Mouse (Mus musculus) erythroblast, embryonic 14.5 days (primary cell): ENCODE results near the gene Gripap1. TPM values are rescaled to one million over a fixed set of nuclear protein-coding genes. Genes with fewer than 3 reads are reported as not detected.
"Not testable (repeated sequence)": the region's sequence is repeated elsewhere in the genome, so short reads cannot be mapped to it uniquely, and the experiment has no call there.

ENCODE experiments used
- H3K27me3 ChIP-seq: 2 replicates; pipeline ENCODE4 v1.6.1; 2012; ENCODE audit warnings: inconsistent platforms; ENCODE audit not compliant: control insufficient read depth
- H3K36me3 ChIP-seq: 2 replicates; pipeline ENCODE4 v1.6.1; 2012; ENCODE audit warnings: mild to moderate bottlenecking, inconsistent platforms; ENCODE audit not compliant: control insufficient read depth
- H3K4me1 ChIP-seq: 2 replicates; pipeline ENCODE4 v1.6.1; 2012; ENCODE audit warnings: inconsistent platforms; ENCODE audit not compliant: control insufficient read depth
- H3K4me3 ChIP-seq: replicated peaks from 2 replicates; pipeline ENCODE3; 2012; ENCODE audit warnings: moderate library complexity, mild to moderate bottlenecking, inconsistent platforms
- H3K9me3 ChIP-seq: 2 replicates; pipeline ENCODE4 v1.6.1; 2012; ENCODE audit warnings: low read length, inconsistent platforms, mixed read lengths; ENCODE audit not compliant: control insufficient read depth
- GATA1 ChIP-seq: IDR thresholded peaks from 2 replicates; pipeline ENCODE4 v1.6.1; 2012; ENCODE audit warnings: low read length, inconsistent platforms, mixed read lengths
- TAL1 ChIP-seq: IDR thresholded peaks from 3 replicates; pipeline ENCODE4 v1.6.1; 2012; ENCODE audit warnings: low read length, inconsistent platforms, mixed read lengths
- polyA plus RNA-seq: library from polyadenylated mRNA; stranded (reverse); fragments of >175 nt; gene quantifications from 2 replicates; pipeline ENCODE4 v1.2.3, GENCODE M21; 2012

Gene Gripap1
- polyA plus RNA-seq, 1 experiment, result 3.5 TPM

DNA sequence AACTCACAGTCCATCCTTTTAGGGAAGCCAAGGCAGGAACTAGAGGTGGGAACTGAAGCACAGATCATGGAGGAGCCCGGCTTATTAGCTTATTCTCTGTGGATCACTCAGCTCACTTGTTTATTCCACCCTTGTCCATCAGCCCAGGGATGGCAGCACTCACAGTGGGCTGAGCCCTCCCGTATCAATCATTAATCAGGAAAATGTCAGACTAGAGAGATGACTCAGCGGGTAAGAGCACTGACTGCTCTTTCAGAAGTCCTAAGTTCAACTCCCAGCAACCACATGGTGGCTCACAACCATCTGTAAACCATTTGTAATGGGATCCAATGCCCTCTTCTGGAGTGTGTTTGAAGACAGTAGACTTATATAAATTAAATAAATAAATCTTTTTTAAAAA, 7.8 kb downstream of the Gripap1 start:
- Histone ChIP-seq H3K4me3 (no peak overlapping the region), H3K9me3 (no peaks in the 10 kb centered on the region), H3K27me3 (no peaks in the 10 kb centered on the region), H3K36me3 (peaks cover 87% of the 10 kb centered on the region), H3K4me1 (peaks cover 13% of the 10 kb centered on the region)
- TF ChIP-seq GATA1, result no peak
- no peak for TF ChIP-seq TAL1

DNA sequence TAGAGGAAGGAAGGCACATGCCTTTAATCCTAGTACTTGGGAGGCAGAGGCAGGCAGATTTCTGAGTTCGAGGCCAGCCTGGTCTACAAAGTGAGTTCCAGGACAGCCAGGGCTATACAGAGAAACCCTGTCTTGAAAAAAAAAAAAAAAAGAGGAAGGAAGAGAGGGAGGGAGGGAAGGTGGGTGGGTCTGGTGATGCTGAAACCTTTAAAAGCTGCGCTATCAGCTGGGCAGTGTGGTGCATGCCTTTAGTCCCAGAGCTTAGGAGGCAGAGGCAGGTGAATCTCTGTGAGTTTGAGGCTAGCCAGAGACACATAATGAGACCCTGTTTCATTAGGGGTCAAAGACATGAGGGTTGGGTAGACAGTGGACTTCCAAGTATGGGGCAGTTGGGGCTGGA, 12.6 kb downstream of the Gripap1 start:
- not testable (repeated sequence) for H3K4me3 ChIP-seq, H3K9me3 ChIP-seq

DNA sequence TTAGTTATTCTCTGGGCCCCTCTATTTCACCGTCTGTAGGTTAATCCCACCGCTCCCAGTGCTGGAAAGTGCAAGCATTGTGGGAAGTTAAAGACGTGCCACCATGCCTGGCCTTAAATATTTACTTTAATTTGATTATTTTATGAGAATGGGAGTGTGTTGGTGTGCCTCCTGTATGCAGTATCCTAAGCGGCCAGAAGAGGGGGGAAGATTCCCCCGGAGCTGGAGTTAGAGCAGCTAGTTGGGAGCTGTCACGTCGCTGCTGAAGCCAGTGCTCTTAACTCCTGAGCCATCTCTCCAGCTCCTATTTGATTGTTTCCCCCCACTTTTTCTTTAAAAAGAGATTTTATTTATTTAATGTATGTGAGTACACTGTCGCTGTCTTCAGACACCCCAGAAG, 25.5 kb downstream of the Gripap1 start:
- H3K27me3 ChIP-seq, H3K4me1 ChIP-seq, H3K9me3 ChIP-seq, H3K4me3 ChIP-seq: not testable (repeated sequence)
- peaks cover 91% of the 10 kb centered on the region for H3K36me3 ChIP-seq

More for the DNA sequence above, 12.6 kb downstream of the Gripap1 start:
- not testable (repeated sequence) for H3K27me3 ChIP-seq, H3K4me1 ChIP-seq
- peaks cover 86% of the 10 kb centered on the region for H3K36me3 ChIP-seq

DNA sequence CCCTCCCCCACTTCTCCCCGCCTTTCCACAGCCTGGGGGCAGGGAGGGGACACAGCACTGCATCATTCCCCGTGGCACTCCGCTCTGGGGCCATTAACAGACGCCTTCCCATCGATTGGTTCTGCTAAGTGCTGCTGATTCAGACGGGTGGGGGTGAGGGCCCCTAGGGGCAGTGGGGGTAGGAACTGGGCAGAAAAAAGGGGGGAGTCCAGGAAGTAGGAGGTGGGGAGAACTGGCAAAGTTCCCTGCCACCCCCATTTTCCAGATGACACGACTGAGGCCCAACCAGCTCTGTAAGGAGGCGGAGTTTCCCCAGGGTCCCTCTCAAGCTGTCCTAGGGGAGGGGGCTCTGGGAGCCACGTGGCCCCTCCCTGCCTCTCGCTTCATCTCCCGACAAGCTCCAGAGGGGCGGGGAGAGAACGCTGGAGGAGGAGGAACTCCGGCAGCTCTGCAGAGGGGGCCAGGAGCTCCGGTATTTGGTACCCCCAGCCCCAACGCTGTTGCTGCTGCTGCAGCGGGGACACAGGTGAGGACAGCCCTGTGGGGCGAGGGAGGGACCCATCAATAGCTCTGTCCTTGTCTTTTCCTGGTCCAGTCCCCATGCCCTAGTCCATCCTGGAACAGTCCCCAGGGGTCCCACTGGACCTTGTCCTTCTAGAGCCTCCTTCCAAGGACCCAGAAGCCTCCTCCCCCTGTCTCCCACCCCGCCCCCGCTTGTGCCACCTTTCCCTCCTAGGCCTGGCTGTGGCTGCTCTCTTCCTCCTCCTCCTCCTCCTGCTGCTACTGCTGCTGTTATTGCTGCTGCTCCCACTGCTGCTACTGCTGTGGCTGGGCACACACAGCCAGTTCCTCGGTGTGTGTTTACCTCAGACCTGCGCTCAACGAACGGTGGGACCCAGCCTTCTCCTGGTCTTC, 32.6 kb downstream of the Gripap1 start, which contains the start of gene Kcnd1:
TSS of gene Kcnd1 (plus strand) at position 425 of the 915 bp plus-strand sequence.
- Histone ChIP-seq H3K9me3 (peaks cover 8% of the 10 kb centered on the region), H3K4me3 (no peak within 1 kb of the TSS), H3K36me3 (peaks cover 32% of the 10 kb centered on the region), H3K4me1 (peaks cover 11% of the 10 kb centered on the region), H3K27me3 (peaks cover 12% of the 10 kb centered on the region)
- no peak for TF ChIP-seq GATA1
- TF ChIP-seq TAL1, result no peak

DNA sequence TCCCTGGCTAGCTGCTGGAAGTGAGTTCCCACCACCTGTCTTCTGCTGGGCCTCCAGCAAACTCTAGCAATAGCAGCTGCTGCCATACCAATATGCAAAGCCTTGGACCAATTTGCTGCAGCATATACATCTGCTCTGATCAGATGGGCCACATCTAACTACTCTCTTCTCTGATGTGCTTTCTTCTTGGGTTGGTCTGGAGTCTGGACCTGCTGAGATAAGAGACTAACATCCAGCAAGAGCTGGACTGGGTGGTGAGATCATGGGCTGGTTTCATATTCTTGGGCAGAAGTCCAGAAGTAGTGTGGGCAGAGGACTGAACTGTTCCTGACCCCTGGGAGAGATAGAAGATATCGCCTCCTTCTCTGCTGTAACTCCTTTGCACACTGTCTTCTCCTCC, 47.6 kb downstream of the Gripap1 start:
- Histone ChIP-seq H3K4me1 (peaks cover 73% of the 10 kb centered on the region), H3K9me3 (peaks cover 11% of the 10 kb centered on the region), H3K4me3 (peak overlapping the region; percentile 38), H3K36me3 (no peaks in the 10 kb centered on the region; the same call in none of the 2 replicates), H3K27me3 (no peaks in the 10 kb centered on the region; the same call in 1 of the 2 replicates)
- TF ChIP-seq GATA1, result peak; percentile 72
- peak; percentile 58 for TF ChIP-seq TAL1

DNA sequence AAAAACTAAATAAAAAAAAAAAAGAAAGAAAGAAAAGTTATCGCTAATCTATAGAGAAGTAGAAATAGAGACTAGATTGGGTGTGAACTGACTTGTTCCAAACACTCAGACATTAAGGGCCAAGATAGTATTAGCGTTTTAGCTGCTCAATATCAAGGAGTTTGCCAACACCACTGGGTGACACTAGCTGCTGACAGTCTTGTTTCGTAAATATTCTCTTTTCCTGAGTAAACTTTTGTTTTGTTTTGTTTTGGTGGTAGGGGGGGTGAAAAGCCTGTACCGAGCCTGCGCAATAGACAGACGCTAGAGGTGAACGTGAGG, 51.2 kb downstream of the Gripap1 start:
- Histone ChIP-seq H3K9me3 (peaks cover 12% of the 10 kb centered on the region), H3K27me3 (no peaks in the 10 kb centered on the region; the same call in 1 of the 2 replicates), H3K36me3 (peaks cover 32% of the 10 kb centered on the region), H3K4me3 (peak overlapping the region; percentile 94), H3K4me1 (peaks cover 71% of the 10 kb centered on the region)
- TF ChIP-seq TAL1 (no peak), GATA1 (no peak)

DNA sequence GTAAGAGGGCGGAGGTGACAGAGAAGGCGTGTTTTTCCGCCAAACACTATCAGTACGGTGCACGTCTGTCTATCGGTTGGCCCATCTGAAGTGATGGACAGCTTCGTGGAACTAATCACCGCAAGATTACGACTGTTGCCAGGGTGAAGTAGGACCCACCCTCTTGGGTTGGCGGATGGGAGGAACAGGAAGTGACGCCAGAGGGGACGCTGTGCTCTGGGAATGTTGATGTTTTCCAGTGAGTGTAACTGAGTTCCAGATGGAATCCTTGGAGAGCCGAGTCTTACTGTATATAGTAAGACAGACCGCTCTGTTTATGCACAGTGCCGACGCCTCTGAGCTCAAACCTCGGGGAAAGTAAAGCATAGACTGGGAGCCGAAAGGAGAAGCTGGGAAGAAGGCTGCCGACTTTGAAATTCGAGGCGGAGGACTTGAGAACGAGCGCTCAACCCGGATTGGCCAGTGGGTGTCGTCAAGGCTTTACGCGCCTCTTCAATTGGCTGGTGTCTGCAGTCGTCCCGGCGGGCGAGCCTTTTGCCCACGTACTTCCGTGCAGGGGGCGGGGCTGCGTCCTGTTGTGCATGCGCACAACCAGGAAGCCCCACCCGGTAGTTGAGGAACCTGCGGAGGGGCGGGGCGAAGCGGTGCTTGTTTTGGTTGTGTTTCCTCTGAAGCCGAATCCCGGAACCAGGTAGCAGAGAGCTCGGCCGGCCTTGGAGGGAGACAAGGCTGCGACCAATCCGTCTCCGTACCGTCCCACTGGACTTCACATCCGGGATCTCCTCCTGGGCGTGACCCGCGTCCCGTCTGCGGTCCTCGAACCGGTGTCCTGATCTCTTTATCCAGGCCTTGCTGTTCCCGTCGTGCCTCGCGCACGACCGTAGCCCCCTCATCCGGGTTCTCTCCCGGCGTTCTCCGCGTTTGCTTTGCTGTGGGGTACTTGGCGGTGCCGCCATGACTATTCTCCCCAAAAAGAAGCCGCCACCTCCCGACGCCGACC, 51.9 kb downstream of the Gripap1 start, which contains the start of gene Otud5:
TSS of gene Otud5 (plus strand) at position 202 of the 1,000 bp plus-strand sequence.
- peaks cover 69% of the 10 kb centered on the region for H3K4me1 ChIP-seq
- H3K4me3 ChIP-seq, result peak within 1 kb of the TSS; percentile 94
- H3K36me3 ChIP-seq, result peaks cover 39% of the 10 kb centered on the region
- TF ChIP-seq TAL1 (peak; percentile 66), GATA1 (peak; percentile 97)
- H3K9me3 ChIP-seq, result peaks cover 10% of the 10 kb centered on the region
- H3K27me3 ChIP-seq, result no peaks in the 10 kb centered on the region; the same call in 1 of the 2 replicates

DNA sequence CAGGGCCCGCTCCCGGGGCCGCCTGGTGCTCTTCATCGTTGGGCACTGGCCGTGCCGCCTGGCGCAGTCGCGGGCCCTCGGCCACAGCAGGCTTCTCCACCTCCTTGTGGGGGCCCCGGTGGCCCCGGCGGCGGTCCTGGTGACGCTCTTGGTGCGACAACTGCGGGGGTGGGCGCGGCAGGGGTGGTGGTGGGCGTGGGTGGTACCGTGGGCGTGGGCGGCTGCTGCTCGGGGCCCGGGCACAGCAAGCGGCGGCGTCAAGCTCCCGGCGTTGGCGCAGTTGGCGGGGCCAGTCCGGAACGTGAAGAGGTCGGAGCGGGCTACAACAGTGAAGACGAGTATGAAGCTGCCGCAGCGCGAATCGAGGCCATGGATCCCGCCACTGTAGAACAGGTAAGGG, 52.8 kb downstream of the Gripap1 start:
- Histone ChIP-seq H3K4me3 (peak overlapping the region; percentile 94), H3K9me3 (peaks cover 10% of the 10 kb centered on the region), H3K36me3 (peaks cover 46% of the 10 kb centered on the region), H3K4me1 (peaks cover 66% of the 10 kb centered on the region), H3K27me3 (no peaks in the 10 kb centered on the region; the same call in 1 of the 2 replicates)
- no peak for TF ChIP-seq TAL1
- TF ChIP-seq GATA1, result no peak

DNA sequence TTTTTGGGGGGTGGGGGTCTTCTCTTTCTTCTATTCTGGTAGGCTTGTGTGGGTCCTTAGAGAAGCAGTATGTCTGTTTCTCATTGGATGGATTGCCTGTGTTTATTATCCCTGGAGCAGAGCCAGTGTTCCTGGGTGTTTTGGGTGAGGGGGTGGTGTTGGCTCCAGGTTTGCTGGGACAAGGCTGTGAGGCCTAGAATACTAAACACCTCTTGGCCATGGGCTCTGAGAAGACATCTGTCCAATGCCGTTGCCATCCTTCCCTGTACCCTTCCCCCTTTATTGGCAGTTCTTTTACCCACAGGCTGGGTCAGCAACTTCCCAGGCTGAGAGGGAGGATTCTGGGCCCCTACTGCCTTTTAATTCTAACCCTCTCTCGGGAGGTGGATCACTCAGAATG, 58.3 kb downstream of the Gripap1 start:
- no peak for TF ChIP-seq GATA1
- TF ChIP-seq TAL1, result no peak
- H3K4me1 ChIP-seq, result peaks cover 35% of the 10 kb centered on the region
- no peaks in the 10 kb centered on the region for H3K27me3 ChIP-seq
- peaks cover 93% of the 10 kb centered on the region for H3K36me3 ChIP-seq
- no peak overlapping the region for H3K4me3 ChIP-seq
- no peaks in the 10 kb centered on the region for H3K9me3 ChIP-seq
